Mouse (Mus musculus): ENCODE data around the gene 9930111J21Rik1. TPM values are rescaled to one million over a fixed set of nuclear protein-coding genes. Genes with fewer than 3 reads are reported as not detected.
"Not testable (repeated sequence)": the region's sequence is repeated elsewhere in the genome, so short reads cannot be mapped to it uniquely, and the experiment has no call there.

Gene 9930111J21Rik1
- 1 to 10 TPM; 2.3 to 4.5 (median 3.0) TPM for total RNA-seq (2022)

GRCm38 (mm10) chr11:48979251-48979650 lies at the start of gene 9930111J21Rik1:
Gene 9930111J21Rik1, minus strand, starts transcription at chr11:48979398.
- DNase-seq = not testable (repeated sequence)

DNA sequence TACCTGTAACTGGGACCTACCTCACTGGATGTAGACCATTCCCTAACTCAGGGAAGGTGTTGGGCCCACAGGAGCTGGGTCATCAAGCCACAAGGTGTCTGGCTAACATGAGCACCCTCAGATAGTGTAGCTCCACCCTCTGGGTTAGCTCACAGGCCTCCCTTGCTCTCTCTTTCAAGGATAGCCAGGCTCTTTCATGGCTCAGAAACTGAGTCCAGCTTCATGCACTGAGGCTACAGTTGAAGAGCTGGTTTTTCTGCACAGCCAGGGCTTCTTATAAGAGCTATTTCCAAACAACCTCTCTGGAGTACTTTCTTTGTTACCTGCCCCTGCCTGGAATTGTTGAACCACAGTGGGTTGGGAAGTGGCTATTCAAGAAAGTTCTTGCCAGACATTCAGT lies 32.9 kb upstream of the 9930111J21Rik1 start:
- not testable (repeated sequence) for DNase-seq

- DNase-seq = not testable (repeated sequence)
These were observed 27.6 kb upstream of the 9930111J21Rik1 start for GRCm38 (mm10) chr11:49006785-49007184.

GRCm38 (mm10) chr11:49006317-49006716 lies 27.1 kb upstream of the 9930111J21Rik1 start:
- not testable (repeated sequence) for DNase-seq

DNA sequence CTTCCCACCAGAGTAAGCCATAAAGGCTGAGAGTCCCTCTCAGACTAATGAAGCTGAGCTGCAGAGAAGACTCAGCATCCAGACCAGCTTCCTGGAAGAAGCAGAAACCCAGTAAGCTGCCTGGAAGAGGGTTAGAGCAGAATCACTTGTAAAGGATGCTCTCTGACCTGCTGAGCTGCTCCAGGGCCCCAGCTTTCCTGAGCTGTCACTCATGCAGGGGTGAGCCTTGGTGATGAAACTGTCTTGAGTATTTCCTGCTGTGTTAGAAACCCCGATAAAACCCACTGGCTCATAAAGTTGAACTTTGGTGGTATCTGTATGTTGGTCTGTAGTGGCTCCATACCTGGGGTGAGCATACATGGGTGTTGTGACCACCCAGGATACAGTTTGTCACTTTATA lies 21.2 kb upstream of the 9930111J21Rik1 start:
- DNase-seq = not testable (repeated sequence)

DNA sequence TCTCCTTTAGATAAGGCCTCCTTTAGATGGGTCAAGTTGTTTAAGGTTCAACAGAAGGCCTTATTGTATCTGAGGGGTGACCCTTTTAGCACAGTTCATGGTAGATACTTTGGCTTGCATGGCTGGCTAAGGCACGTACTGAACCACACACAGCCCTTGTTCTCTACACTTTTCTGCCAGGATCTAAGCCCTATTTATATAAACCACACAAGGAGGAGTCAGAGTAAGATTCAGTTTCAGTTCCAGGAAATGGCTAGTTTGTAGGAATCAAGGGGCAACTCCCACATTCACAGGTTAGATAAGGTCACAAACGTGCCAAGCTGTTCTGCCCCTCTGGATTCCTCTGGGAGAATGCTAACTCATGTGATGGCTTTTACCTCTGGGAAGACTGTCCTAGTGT lies 14.8 kb upstream of the 9930111J21Rik1 start, which contains the start of gene Tgtp1:
Gene Tgtp1, minus strand, starts transcription at position 155 of the 400 bp plus-strand sequence.
- not testable (repeated sequence) for DNase-seq

DNA sequence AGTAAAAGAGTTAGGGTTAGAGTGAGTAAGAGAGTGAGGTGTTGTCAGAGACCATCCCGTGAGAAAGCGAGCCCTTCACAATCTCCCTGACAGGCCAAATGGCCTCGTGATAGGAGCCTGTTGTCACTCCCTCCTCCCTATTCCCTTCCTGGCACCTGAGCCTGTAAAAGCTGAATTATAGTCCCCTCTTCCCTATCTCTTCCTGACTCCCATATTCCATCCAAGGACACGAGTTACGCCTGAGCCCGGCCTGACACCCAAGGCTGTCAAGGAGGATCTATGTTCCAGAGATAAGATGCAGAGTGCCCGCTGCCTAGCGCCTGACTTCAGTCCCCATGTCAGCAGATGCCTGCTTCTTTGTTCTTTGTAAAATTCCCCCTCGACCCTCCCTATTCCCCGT lies 14.1 kb upstream of the 9930111J21Rik1 start:
- DNase-seq = peak; percentile 23

DNA sequence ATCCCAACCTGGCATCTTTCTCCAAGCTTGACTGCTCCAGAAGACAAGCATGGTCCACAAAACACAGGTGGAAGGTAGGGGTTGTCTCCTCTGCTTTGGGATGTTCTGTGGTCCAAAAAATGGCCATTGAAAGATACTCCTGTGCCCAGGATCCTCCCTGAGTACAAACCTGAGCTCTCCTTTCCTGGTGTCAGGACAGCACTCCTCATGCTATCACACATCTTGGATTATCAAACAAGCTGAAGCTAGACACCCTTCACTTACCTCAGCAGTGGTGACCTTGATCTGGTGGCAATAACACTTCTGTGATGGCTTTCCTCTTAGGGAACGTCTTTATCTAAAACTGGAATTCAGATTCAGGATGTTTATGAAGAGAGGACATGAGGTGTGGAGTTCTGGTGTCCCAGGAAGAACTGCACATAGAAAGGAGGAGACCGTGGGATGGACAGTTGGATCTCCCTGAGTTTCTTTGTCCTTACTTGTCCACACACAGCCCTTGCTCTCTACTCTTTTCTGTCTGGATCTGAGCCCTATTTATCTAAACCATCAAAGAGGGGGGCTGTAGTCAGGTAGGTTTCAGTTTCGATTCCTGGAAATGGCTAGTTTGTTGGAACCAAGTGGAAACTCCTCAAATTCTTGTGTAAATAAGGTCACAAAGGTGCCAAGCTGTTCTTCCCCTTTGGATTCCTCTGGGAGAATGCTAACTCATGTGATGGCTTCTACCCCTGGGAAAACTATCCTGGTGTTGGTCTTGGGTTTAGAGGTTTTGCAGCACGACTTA lies 12.7 kb upstream of the 9930111J21Rik1 start, which contains the start of gene Gm12185:
Gene Gm12185, minus strand, starts transcription at position 487 of the 781 bp plus-strand sequence.
- not testable (repeated sequence) for DNase-seq

- not testable (repeated sequence) for DNase-seq
These were observed 10.8 kb upstream of the 9930111J21Rik1 start for GRCm38 (mm10) chr11:48989981-48990380.

DNA sequence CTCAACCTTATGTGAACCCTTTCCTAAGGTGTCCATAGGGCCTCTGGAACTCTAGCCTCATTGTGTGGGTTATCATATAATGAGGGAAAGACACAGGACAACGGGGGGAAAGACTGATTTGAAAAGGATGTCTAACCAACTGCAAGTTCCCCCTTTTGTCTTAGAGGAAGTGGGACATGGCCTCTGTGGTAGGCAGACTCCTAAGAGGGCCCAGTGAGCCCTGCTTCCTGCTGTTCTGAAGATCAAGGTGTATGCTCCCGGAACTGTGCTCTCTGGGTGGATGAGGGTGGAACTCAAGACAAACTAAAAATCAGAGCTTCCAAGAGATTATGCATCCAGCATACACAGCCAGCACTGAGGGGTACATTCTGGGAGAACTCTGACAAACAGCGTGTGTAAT lies 9.0 kb upstream of the 9930111J21Rik1 start:
- DNase-seq = not testable (repeated sequence)

- DNase-seq = not testable (repeated sequence)
These were observed 3.6 kb upstream of the 9930111J21Rik1 start for GRCm38 (mm10) chr11:48982848-48983247.

GRCm38 (mm10) chr11:48980052-48980451 lies 854 bp upstream of the 9930111J21Rik1 start:
- not testable (repeated sequence) for DNase-seq

DNA sequence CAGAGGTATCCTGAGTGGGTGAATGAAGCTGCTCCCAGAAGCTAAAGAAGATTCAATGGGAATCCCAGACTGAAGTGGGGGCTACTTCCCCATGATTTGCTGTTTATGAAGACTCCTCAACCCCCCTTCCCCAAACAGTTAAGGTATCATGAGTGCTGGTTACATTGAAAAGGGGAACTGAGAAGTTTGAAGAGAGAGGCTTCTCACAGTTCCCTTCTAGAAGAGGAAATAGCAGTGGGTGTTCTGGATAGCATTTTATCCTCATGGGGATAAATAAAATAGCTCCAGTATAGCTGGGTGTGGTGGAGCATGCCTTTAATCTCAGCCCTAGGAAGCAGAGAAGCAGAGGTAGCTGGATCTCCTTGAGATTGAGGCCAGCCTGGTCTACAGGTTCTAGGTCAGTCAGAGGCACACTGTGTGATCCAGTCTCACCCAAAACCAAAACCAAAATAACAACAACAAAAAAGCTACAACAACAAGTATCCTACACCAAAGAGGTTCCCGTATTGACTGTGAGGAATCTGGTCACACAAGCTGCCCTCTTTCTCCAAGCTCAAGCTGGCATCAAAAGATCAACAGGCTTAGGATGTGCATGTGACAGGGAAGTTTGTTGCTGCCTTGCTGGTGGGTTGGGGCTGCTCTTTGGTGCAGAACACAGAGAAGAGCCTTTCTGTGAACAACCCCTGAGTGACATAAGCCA lies 808 bp downstream of the 9930111J21Rik1 start, which contains the start of gene Olfr56:
Gene Olfr56, plus strand, starts transcription at position 650 of the 700 bp plus-strand sequence.
- not testable (repeated sequence) for DNase-seq

GRCm38 (mm10) chr11:48974686-48975085 lies 4.5 kb downstream of the 9930111J21Rik1 start:
- not testable (repeated sequence) for DNase-seq

- DNase-seq = not testable (repeated sequence)
These were observed 33.1 kb downstream of the 9930111J21Rik1 start, which contains the start of gene Psme2b for GRCm38 (mm10) chr11:48946090-48946489. Gene Psme2b, minus strand, starts transcription at chr11:48946190.

DNA sequence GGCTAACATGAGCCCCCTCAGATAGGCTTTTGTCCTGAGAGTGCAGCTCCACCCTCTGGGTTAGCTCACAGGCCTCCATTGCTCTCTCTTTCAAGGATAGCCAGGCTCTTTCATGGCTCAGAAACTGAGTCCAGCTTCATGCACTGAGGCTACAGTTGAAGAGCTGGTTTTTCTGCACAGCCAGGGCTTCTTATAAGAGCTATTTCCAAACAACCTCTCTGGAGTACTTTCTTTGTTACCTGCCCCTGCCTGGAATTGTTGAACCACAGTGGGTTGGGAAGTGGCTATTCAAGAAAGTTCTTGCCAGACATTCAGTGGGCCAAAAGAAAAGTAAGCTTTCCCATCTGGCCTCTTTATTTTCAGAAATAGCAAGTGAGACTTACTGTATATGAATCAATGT lies 39.9 kb downstream of the 9930111J21Rik1 start:
- DNase-seq = not testable (repeated sequence)

- not testable (repeated sequence) for DNase-seq
These were observed 43.9 kb downstream of the 9930111J21Rik1 start for GRCm38 (mm10) chr11:48935291-48935690.

DNA sequence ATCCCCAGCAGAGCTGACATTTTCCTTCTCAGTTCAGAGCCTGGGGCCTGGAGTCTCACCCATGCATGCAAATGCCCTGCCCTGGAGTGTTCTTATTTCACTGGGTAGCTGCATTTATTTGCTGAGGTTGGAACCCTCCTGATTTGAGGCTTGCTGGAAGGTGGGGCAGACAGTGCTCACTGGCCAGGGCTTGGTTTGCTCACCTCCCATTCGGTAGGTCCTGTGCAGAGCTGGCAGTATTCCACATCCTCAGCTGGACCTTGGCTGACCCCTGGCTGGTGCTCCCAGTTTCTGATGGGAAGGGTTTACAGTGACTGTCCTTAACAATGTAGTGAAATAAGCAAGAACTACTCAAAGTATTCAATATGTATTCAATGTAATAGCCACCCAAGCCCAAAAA lies 45.3 kb downstream of the 9930111J21Rik1 start:
- not testable (repeated sequence) for DNase-seq

DNA sequence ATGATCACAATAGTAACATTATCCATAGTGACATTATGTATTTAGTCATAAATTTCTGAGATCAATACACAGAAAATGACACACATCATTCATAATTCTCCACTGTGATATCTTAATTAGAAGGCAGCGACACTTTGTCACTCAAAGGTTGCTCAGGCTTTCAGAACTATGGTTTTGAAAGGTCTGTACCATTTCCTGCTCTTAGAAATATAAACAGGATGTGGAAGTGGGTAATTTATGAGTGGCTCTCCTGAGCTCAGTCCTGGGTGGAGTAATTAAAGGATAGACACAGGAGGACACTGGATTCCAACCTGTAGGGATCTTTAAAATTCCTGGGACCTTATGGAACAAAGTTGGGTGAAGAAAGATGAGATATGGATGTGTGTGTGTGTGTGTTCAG lies 45.8 kb downstream of the 9930111J21Rik1 start:
- not testable (repeated sequence) for DNase-seq

DNA sequence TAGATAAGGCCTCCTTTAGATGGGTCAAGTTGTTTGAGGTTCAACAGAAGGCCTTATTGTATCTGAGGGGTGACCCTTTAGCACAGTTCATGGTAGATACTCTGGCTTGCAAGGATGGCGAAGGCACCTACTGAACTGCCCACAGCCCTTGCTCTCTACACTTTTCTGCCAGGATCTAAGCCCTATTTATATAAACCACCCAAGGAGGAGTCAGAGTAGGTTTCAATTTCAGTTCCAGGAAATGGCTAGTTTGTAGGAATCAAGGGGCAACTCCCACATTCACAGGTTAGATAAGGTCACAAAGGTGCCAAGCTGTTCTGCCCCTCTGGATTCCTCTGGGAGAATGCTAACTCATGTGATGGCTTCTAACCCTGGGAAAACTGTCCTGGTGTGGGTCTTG lies 51.1 kb downstream of the 9930111J21Rik1 start:
- DNase-seq = not testable (repeated sequence)

DNA sequence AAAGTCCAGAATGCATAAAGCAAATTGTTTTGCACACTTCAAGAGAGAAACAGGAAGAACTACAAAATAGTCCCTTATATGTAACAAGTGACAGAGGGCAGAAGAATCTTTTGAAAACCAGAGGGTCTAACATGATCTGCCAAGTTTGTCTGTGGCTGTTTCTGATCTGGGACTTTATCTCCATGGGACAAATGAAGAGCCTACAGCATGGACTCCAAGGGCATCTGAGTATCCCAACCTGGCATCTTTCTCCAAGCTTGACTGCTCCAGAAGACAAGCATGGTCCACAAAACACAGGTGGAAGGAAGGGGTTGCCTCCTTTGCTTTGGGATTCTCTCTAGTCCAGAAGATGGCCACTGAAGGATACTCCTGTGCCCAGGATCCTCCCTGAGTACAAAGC lies 52.8 kb downstream of the 9930111J21Rik1 start:
- not testable (repeated sequence) for DNase-seq

- DNase-seq = not testable (repeated sequence)
These were observed 55.4 kb downstream of the 9930111J21Rik1 start for GRCm38 (mm10) chr11:48923818-48924217.

DNA sequence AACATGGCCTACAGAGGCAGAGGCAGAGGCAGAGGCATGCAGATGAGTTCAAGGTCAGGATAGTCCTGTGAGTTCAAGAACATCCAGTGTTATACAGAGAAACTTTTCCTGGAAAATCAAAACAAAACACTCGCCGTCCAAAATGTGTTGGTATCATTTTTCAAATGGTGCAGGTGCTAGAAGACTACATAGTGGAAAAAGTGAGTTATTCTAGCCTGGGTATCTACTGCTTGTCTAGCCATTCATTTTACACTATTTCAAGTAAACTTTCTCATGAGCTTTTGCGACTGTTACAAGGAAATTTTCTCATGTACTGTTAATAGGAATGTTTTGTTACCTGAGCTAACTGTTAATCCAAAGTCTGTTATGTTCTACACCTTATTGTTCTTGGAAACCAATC lies 60.8 kb downstream of the 9930111J21Rik1 start:
- no peak for DNase-seq
